In genomic region chr9:111356386-111356785, GRCm38 (mm10) we compare ENCODE assay signal across 9 mouse cellular contexts. TPM values are rescaled to one million over a fixed set of nuclear protein-coding genes. Genes with fewer than 3 reads are reported as not detected.
A peak's percentile ranks its signal among the peaks of the same experiment; 100 is the strongest.
DNase-seq lines count a peak whose midpoint lies in the region; ATAC-seq and TF ChIP-seq lines count a peak whose summit lies in the region.
"Had no signal": no experiment of that assay in that cellular context is flagged by ENCODE, and none has a peak within 500 bp of the region (broad histone marks: within the 10 kb centered on the region; RNA-seq: fewer than 3 reads in every experiment).

No protein-coding gene starts in this region.

- H3K4me3 ChIP-seq in heart, postnatal 0 days (ENCODE audit: low read depth, low read length), result no peak overlapping the region
- H3K4me3 ChIP-seq in heart, embryonic 12.5 days, result no peak overlapping the region
- H3K4me3 ChIP-seq in neural tube, embryonic 15.5 days (replicated peaks), result no peak overlapping the region
- H3K4me3 ChIP-seq in hindbrain, postnatal 0 days (ENCODE audit: low read length), result no peak overlapping the region
- H3K4me3 ChIP-seq: liver, embryonic 13.5 days had no signal

- no peak for TF ChIP-seq EP300 in heart, postnatal 0 days (IDR thresholded peaks at IDR 0.05; ENCODE audit: low read depth)

- H3K27ac ChIP-seq in heart, postnatal 0 days (ENCODE audit: low read depth), result no peak overlapping the region
- no peak overlapping the region for H3K27ac ChIP-seq in heart, embryonic 12.5 days (ENCODE audit: poor library complexity, severe bottlenecking)
- H3K27ac ChIP-seq in neural tube, embryonic 15.5 days (replicated peaks), result no peak overlapping the region
- H3K27ac ChIP-seq in hindbrain, postnatal 0 days, result no peak overlapping the region
- H3K27ac ChIP-seq: liver, embryonic 13.5 days had no signal

- DNase-seq in heart, postnatal 0 days (ENCODE audit: low spot score), result peak; percentile 20
- DNase-seq in neural tube, embryonic 10.5 days (ENCODE audit: extremely low spot score, low spot score), result peak; percentile 22
- peak; percentile 82 for DNase-seq in hindbrain, postnatal 0 days (ENCODE audit: low spot score)
- DNase-seq in yolk sac, embryonic 10.5 days (ENCODE audit: low spot score), result peak; percentile 28
- DNase-seq in frontal cortex, postnatal 25 days (ENCODE audit: low spot score in 2 of 2), result no peak
- DNase-seq in thymus, postnatal 14 days, result no peak
- DNase-seq: liver, embryonic 13.5 days had no signal

- WGBS in heart, postnatal 0 days, result 31% methylated on average over 3 of the region's 3 CpGs
- WGBS in heart, embryonic 12.5 days, result 32% methylated on average over 3 of the region's 3 CpGs
- 15% methylated on average over 3 of the region's 3 CpGs for WGBS in neural tube, embryonic 15.5 days
- WGBS in hindbrain, postnatal 0 days, result 29% methylated on average over 3 of the region's 3 CpGs

- no peak overlapping the region for H3K9ac ChIP-seq in heart, postnatal 0 days (replicated peaks; ENCODE audit: low read depth, low read length)
- no peak overlapping the region for H3K9ac ChIP-seq in heart, embryonic 12.5 days
- H3K9ac ChIP-seq in neural tube, embryonic 15.5 days (replicated peaks), result no peak overlapping the region
- no peak overlapping the region for H3K9ac ChIP-seq in hindbrain, postnatal 0 days (replicated peaks; ENCODE audit: low read length)
- H3K9ac ChIP-seq: liver, embryonic 13.5 days had no signal

- no peaks in the 10 kb centered on the region for H3K36me3 ChIP-seq in heart, postnatal 0 days (replicated peaks; ENCODE audit: control insufficient read depth, insufficient read depth, low read length)
- H3K36me3 ChIP-seq in heart, embryonic 12.5 days, result no peaks in the 10 kb centered on the region
- no peaks in the 10 kb centered on the region for H3K36me3 ChIP-seq in neural tube, embryonic 15.5 days
- H3K36me3 ChIP-seq in hindbrain, postnatal 0 days (ENCODE audit: insufficient read depth, low read length), result no peaks in the 10 kb centered on the region
- H3K36me3 ChIP-seq: liver, embryonic 13.5 days had no signal

- no peaks in the 10 kb centered on the region for H3K4me1 ChIP-seq in heart, postnatal 0 days (ENCODE audit: control insufficient read depth, insufficient read depth)
- H3K4me1 ChIP-seq in heart, embryonic 12.5 days (replicated peaks), result 0 out of 2 replicates have a peak, but pooled peaks cover 4% of the 10 kb centered on the region
- peaks cover 8% of the 10 kb centered on the region for H3K4me1 ChIP-seq in neural tube, embryonic 15.5 days
- no peaks in the 10 kb centered on the region for H3K4me1 ChIP-seq in hindbrain, postnatal 0 days (ENCODE audit: insufficient read depth, low read length)
- H3K4me1 ChIP-seq: liver, embryonic 13.5 days had no signal

- ATAC-seq in heart, postnatal 0 days (ENCODE audit: insufficient read depth, low read depth), result no peak
- no peak for ATAC-seq in heart, embryonic 12.5 days (ENCODE audit: insufficient number of reproducible peaks, low FRiP score)
- ATAC-seq in neural tube, embryonic 15.5 days (ENCODE audit: low FRiP score), result no peak
- ATAC-seq in hindbrain, postnatal 0 days, result no peak

- peak; percentile 59 for TF ChIP-seq CTCF in heart, postnatal 0 days (IDR thresholded peaks at IDR 0.05; ENCODE audit: low read depth)
- peak; percentile 86 for TF ChIP-seq CTCF in hindbrain, postnatal 0 days (IDR thresholded peaks at IDR 0.05; ENCODE audit: low read depth)

- H3K9me3 ChIP-seq in heart, postnatal 0 days (replicated peaks; ENCODE audit: control insufficient read depth, low read length), result no peaks in the 10 kb centered on the region
- no peaks in the 10 kb centered on the region for H3K9me3 ChIP-seq in heart, embryonic 12.5 days (replicated peaks)
- H3K9me3 ChIP-seq in neural tube, embryonic 15.5 days (replicated peaks), result no peaks in the 10 kb centered on the region
- no peaks in the 10 kb centered on the region for H3K9me3 ChIP-seq in hindbrain, postnatal 0 days (ENCODE audit: low read length)
- H3K9me3 ChIP-seq: liver, embryonic 13.5 days had no signal

- no peak overlapping the region for H3K4me2 ChIP-seq in heart, postnatal 0 days (ENCODE audit: low read depth, low read length)
- no peak overlapping the region for H3K4me2 ChIP-seq in heart, embryonic 12.5 days
- no peak overlapping the region for H3K4me2 ChIP-seq in neural tube, embryonic 15.5 days
- no peak overlapping the region for H3K4me2 ChIP-seq in hindbrain, postnatal 0 days (ENCODE audit: low read depth, low read length)
- H3K4me2 ChIP-seq: liver, embryonic 13.5 days had no signal

- H3K27me3 ChIP-seq in heart, postnatal 0 days (ENCODE audit: control insufficient read depth, insufficient read depth, low read length), result no peaks in the 10 kb centered on the region
- H3K27me3 ChIP-seq in heart, embryonic 12.5 days (replicated peaks), result no peaks in the 10 kb centered on the region
- H3K27me3 ChIP-seq in neural tube, embryonic 15.5 days (replicated peaks), result no peaks in the 10 kb centered on the region
- H3K27me3 ChIP-seq in hindbrain, postnatal 0 days (ENCODE audit: insufficient read depth, low read length), result no peaks in the 10 kb centered on the region
- H3K27me3 ChIP-seq: liver, embryonic 13.5 days had no signal

RNA-seq across cellular contexts. Expression of gene Trank1, which starts 44.8 kb away (rescaled TPM):
- total RNA-seq in heart, postnatal 0 days (2014; rRNA removed; ENCODE audit: low replicate concordance), result 0.04 TPM in 1 of 2 replicates, not detected in the other
- not detected in 2 replicates for polyA plus RNA-seq in heart, postnatal 0 days (2015; fragmentation: Nextera tagmentation; extraction: Ambion mirVana)
- polyA plus RNA-seq in heart, embryonic 12.5 days (2016; fragmentation: Nextera tagmentation; extraction: Ambion mirVana), result 0.03 and 0.27 TPM in 2 replicates
- polyA plus RNA-seq in neural tube, embryonic 15.5 days (2015; fragmentation: Nextera tagmentation; extraction: Ambion mirVana), result 10.1 and 12.4 TPM in 2 replicates
- 42.8 and 49.0 TPM in 2 replicates for total RNA-seq in hindbrain, postnatal 0 days (2014; rRNA removed)
- polyA plus RNA-seq in hindbrain, postnatal 0 days (2015; fragmentation: Nextera tagmentation; extraction: Ambion mirVana), result 12.6 and 13.1 TPM in 2 replicates
- polyA plus RNA-seq: liver, embryonic 13.5 days had no signal

Comparison
In these comparisons a context has a peak if more than half of its experiments do, and no peak if none do; other contexts are left out.
1. DNase-seq: peak in heart, postnatal 0 days (single experiment), neural tube, embryonic 10.5 days (single experiment), hindbrain, postnatal 0 days (single experiment) and yolk sac, embryonic 10.5 days (single experiment); none in frontal cortex, postnatal 25 days (0 of 2) and thymus, postnatal 14 days (single experiment).